ENCODE assay signal across 7 mouse cellular contexts in the genomic region with DNA sequence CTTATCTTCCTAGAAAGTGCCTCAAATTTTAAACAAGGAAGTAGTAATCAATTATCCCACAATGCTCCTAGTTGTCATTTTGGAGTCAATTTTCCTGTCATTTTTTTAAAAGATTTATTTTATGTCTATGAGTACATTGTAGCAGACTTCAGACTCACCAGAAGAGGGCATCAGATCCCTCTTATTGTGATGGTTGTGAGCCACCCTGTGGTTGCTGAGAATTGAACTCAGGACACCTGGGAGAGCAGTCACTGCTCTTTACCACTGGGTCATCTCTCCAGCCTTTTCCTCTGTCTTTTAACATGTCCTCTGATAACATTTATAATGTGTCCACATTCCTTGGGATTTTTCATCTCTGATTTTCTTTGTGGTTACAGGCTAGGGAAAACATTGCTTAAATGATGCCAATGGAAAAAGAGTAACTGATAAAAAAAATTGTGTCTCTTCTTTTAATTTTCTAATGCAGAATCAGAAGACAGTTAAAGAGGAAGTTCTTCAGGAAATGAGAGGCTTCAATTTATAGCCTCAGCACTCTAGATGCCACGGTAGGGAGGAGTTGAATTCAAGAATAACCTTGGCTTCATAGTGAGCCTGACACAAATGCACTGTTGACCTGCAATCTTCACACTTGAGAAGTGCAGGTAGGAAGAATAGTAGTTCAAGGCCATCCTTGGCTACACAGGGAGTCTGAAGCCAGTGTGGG. TPM values are rescaled to one million over a fixed set of nuclear protein-coding genes. Genes with fewer than 3 reads are reported as not detected.
DNase-seq lines count a peak whose midpoint lies in the region; ATAC-seq and TF ChIP-seq lines count a peak whose summit lies in the region.

No protein-coding gene starts in this region.

- peak overlapping the region; percentile 87 for H3K27ac ChIP-seq in bone marrow macrophage, adult 2 months (ENCODE audit: insufficient read depth, low read depth, low read length)
- H3K27ac ChIP-seq in forebrain, postnatal 0 days (ENCODE audit: low read depth, low read length), result peak overlapping the region; percentile 64; the same call in 1 of the 2 replicates
- H3K27ac ChIP-seq in limb, embryonic 11.5 days (replicated peaks; ENCODE audit: low read depth, low read length), result no peak overlapping the region
- no peak overlapping the region for H3K27ac ChIP-seq in midbrain, embryonic 11.5 days (ENCODE audit: low read depth, low read length)

- peak; percentile 59 for ATAC-seq in forebrain, postnatal 0 days
- ATAC-seq in limb, embryonic 11.5 days (ENCODE audit: insufficient number of reproducible peaks, low FRiP score, low TSS enrichment, low read depth), result peak; percentile 31; the same call in 1 of the 2 replicates
- ATAC-seq in midbrain, embryonic 11.5 days (ENCODE audit: low FRiP score), result peak; percentile 47

- TF ChIP-seq POLR2A in bone marrow macrophage, adult 2 months (IDR thresholded peaks at IDR 0.05; ENCODE audit: borderline replicate concordance, low read depth, low read length), result no peak

- peak overlapping the region; percentile 53 for H3K4me3 ChIP-seq in bone marrow macrophage, adult 2 months (ENCODE audit: insufficient read depth, low read length)
- H3K4me3 ChIP-seq in forebrain, postnatal 0 days (ENCODE audit: low read depth, low read length), result peak overlapping the region; percentile 93
- peak overlapping the region; percentile 89 for H3K4me3 ChIP-seq in limb, embryonic 11.5 days (ENCODE audit: low read depth, low read length)
- peak overlapping the region; percentile 82 for H3K4me3 ChIP-seq in midbrain, embryonic 11.5 days (ENCODE audit: low read depth, low read length)

- H3K9ac ChIP-seq in forebrain, postnatal 0 days, result no peak overlapping the region; the same call in 1 of the 2 replicates
- no peak overlapping the region for H3K9ac ChIP-seq in limb, embryonic 11.5 days (ENCODE audit: low read length)
- H3K9ac ChIP-seq in midbrain, embryonic 11.5 days (ENCODE audit: low read length), result 0 out of 2 replicates have a peak overlapping the region, but pooled peaks have one; percentile 39

- no peaks in the 10 kb centered on the region for H3K9me3 ChIP-seq in forebrain, postnatal 0 days (ENCODE audit: low read length)
- H3K9me3 ChIP-seq in limb, embryonic 11.5 days (ENCODE audit: control insufficient read depth, low read length), result no peaks in the 10 kb centered on the region
- no peaks in the 10 kb centered on the region for H3K9me3 ChIP-seq in midbrain, embryonic 11.5 days (ENCODE audit: control insufficient read depth, low read length)

- DNase-seq in right cerebral cortex, adult 18-20 months, result peak; percentile 34
- DNase-seq in right cerebral cortex, postnatal 14 days, result no peak
- DNase-seq in forebrain, postnatal 0 days, result peak; percentile 75
- peak; percentile 33 for DNase-seq in limb, embryonic 11.5 days (ENCODE audit: low spot score)
- DNase-seq in midbrain, embryonic 11.5 days (ENCODE audit: low spot score, missing footprints), result peak; percentile 84
- DNase-seq in urinary bladder, postnatal 10 days (ENCODE audit: low spot score), result no peak

- H3K36me3 ChIP-seq in forebrain, postnatal 0 days (ENCODE audit: insufficient read depth), result no peaks in the 10 kb centered on the region
- H3K36me3 ChIP-seq in limb, embryonic 11.5 days (ENCODE audit: control insufficient read depth, insufficient read depth, low read length), result no peaks in the 10 kb centered on the region
- H3K36me3 ChIP-seq in midbrain, embryonic 11.5 days (ENCODE audit: control insufficient read depth, insufficient read depth, low read length), result no peaks in the 10 kb centered on the region

- 0 out of 2 replicates have a peak, but pooled peaks have one; percentile 37 for TF ChIP-seq CTCF in bone marrow macrophage, adult 2 months (IDR thresholded peaks at IDR 0.05; ENCODE audit: low read depth, low read length)
- TF ChIP-seq CTCF in forebrain, postnatal 0 days (IDR thresholded peaks at IDR 0.05; ENCODE audit: low read depth), result peak; percentile 83

- WGBS in forebrain, postnatal 0 days, result 88% methylated on average over 1 of the region's 1 CpGs
- WGBS in limb, embryonic 11.5 days, result 85% methylated on average over 1 of the region's 1 CpGs
- 88% methylated on average over 1 of the region's 1 CpGs for WGBS in midbrain, embryonic 11.5 days

- peak overlapping the region; percentile 90 for H3K4me2 ChIP-seq in forebrain, postnatal 0 days (ENCODE audit: low read depth)
- H3K4me2 ChIP-seq in limb, embryonic 11.5 days (ENCODE audit: low read depth, severe bottlenecking), result peak overlapping the region; percentile 41; the same call in 1 of the 2 replicates
- peak overlapping the region; percentile 82 for H3K4me2 ChIP-seq in midbrain, embryonic 11.5 days

- H3K27me3 ChIP-seq in forebrain, postnatal 0 days (ENCODE audit: insufficient read depth, low read length), result no peaks in the 10 kb centered on the region
- no peaks in the 10 kb centered on the region for H3K27me3 ChIP-seq in limb, embryonic 11.5 days (ENCODE audit: control insufficient read depth, insufficient read depth, low read length)
- H3K27me3 ChIP-seq in midbrain, embryonic 11.5 days (ENCODE audit: control insufficient read depth, insufficient read depth, low read length), result no peaks in the 10 kb centered on the region

- peaks cover 16% of the 10 kb centered on the region for H3K4me1 ChIP-seq in bone marrow macrophage, adult 2 months (ENCODE audit: control insufficient read depth, insufficient read depth, low read length)
- H3K4me1 ChIP-seq in forebrain, postnatal 0 days (ENCODE audit: insufficient read depth), result peaks cover 3% of the 10 kb centered on the region; the same call in 1 of the 2 replicates
- peaks cover 5% of the 10 kb centered on the region; the same call in 1 of the 2 replicates for H3K4me1 ChIP-seq in limb, embryonic 11.5 days (ENCODE audit: control insufficient read depth, insufficient read depth, low read length)
- H3K4me1 ChIP-seq in midbrain, embryonic 11.5 days (ENCODE audit: control insufficient read depth, insufficient read depth, low read length), result peaks cover 6% of the 10 kb centered on the region

RNA-seq across cellular contexts. Expression of a gene that starts 0.7 kb away (rescaled TPM):
- polyA plus RNA-seq in bone marrow macrophage, adult 2 months (2012; ENCODE audit: insufficient read depth, insufficient read length, missing spikeins), result 185 and 188 TPM in 2 replicates
- 54.2 and 66.1 TPM in 2 replicates for total RNA-seq in forebrain, postnatal 0 days (2014; rRNA removed)
- polyA plus RNA-seq in forebrain, postnatal 0 days (2015; fragmentation: Nextera tagmentation; extraction: Ambion mirVana), result 86.5 and 92.9 TPM in 2 replicates
- polyA plus RNA-seq in limb, embryonic 11.5 days (2014; fragmentation: Nextera tagmentation; extraction: Ambion mirVana), result 114 and 118 TPM in 2 replicates
- polyA plus RNA-seq in midbrain, embryonic 11.5 days (2014; fragmentation: Nextera tagmentation; extraction: Ambion mirVana), result 85.3 and 109 TPM in 2 replicates

RNA-seq across cellular contexts. Expression of a gene that starts 6.0 kb away (rescaled TPM):
- polyA plus RNA-seq in bone marrow macrophage, adult 2 months (2012; ENCODE audit: insufficient read depth, insufficient read length, missing spikeins), result 12.3 and 15.5 TPM in 2 replicates
- not detected in 2 replicates for total RNA-seq in forebrain, postnatal 0 days (2014; rRNA removed)
- polyA plus RNA-seq in forebrain, postnatal 0 days (2015; fragmentation: Nextera tagmentation; extraction: Ambion mirVana), result not detected in 2 replicates
- 0.16 and 0.20 TPM in 2 replicates for polyA plus RNA-seq in limb, embryonic 11.5 days (2014; fragmentation: Nextera tagmentation; extraction: Ambion mirVana)
- 0.07 TPM in 1 of 2 replicates, not detected in the other for polyA plus RNA-seq in midbrain, embryonic 11.5 days (2014; fragmentation: Nextera tagmentation; extraction: Ambion mirVana)

Comparison
In these comparisons a context has a peak if more than half of its experiments do, and no peak if none do; other contexts are left out.
1. DNase-seq: peak in right cerebral cortex, adult 18-20 months (single experiment), forebrain, postnatal 0 days (single experiment), limb, embryonic 11.5 days (single experiment) and midbrain, embryonic 11.5 days (single experiment); none in right cerebral cortex, postnatal 14 days (single experiment) and urinary bladder, postnatal 10 days (single experiment).
2. H3K27ac ChIP-seq: peak in bone marrow macrophage, adult 2 months (single experiment) and forebrain, postnatal 0 days (single experiment); none in limb, embryonic 11.5 days (single experiment) and midbrain, embryonic 11.5 days (single experiment).
3. RNA of a gene that starts 6.0 kb away (polyA plus RNA-seq): 12.3 to 15.5 TPM in bone marrow macrophage, adult 2 months; 0.16 to 0.20 TPM in limb, embryonic 11.5 days, 0.07 TPM in midbrain, embryonic 11.5 days and not detected in forebrain, postnatal 0 days; every median in the first group is over 10 times any median in the second.
4. Peak in every context shown above with its lines, with median percentiles within 50 percentile points of each other: H3K4me3 ChIP-seq, ATAC-seq and H3K4me2 ChIP-seq.